Mouse (Mus musculus) MEL (cell line): ENCODE results near the gene Stx3. TPM values are rescaled to one million over a fixed set of nuclear protein-coding genes. Genes with fewer than 3 reads are reported as not detected.
A peak's percentile ranks its signal among the peaks of the same experiment; 100 is the strongest.

Experiments
- DNase-seq: peaks from one replicate; pipeline ENCODE4 v3.0.0; 2011; ENCODE audit warnings: low read depth, low spot score
- H3K27ac ChIP-seq: 2 replicates; pipeline ENCODE4 v1.5.1; 2012; ENCODE audit warnings: low read depth, mild to moderate bottlenecking, control low read depth, low read length, moderate library complexity; ENCODE audit not compliant: control insufficient read depth
- H3K27me3 ChIP-seq, 2 experiments: fragments of 150-350 bp in 1 of 2; sonication (generic) in 1 of 2; 2 replicates each; pipeline ENCODE4 v1.6.1; 2012; ENCODE audit warnings: low read length in 2 of 2, mild to moderate bottlenecking in 2 of 2, improper control_type of control experiment in 1 of 2, moderate library complexity in 1 of 2; ENCODE audit not compliant: insufficient read depth in 2 of 2, control insufficient read depth in 1 of 2
- H3K36me3 ChIP-seq, 2 experiments: 2 replicates each; pipeline ENCODE4 v1.6.1; 2012 to 2014; ENCODE audit warnings: low read length in 2 of 2, improper control_type of control experiment in 1 of 2, inconsistent platforms in 1 of 2, mild to moderate bottlenecking in 1 of 2; ENCODE audit not compliant: insufficient read depth in 2 of 2, control insufficient read depth in 1 of 2
- H3K4me1 ChIP-seq, 2 experiments: fragments of 150-350 bp in 1 of 2; sonication (generic) in 1 of 2; 2 replicates each; pipeline ENCODE4 v1.6.1; 2012; ENCODE audit warnings: low read length in 2 of 2, improper control_type of control experiment in 1 of 2, mild to moderate bottlenecking in 1 of 2; ENCODE audit not compliant: insufficient read depth in 2 of 2, control insufficient read depth in 1 of 2
- H3K4me3 ChIP-seq, 2 experiments: fragments of 150-350 bp in 1 of 2; sonication (generic) in 1 of 2; 2 replicates each; pipeline ENCODE4 v1.5.1; 2012; ENCODE audit warnings: low read depth in 2 of 2, low read length in 2 of 2, mild to moderate bottlenecking in 2 of 2, moderate library complexity in 2 of 2, control low read depth in 1 of 2, improper control_type of control experiment in 1 of 2; ENCODE audit not compliant: control insufficient read depth in 1 of 2, insufficient read depth in 1 of 2
- H3K79me2 ChIP-seq: 2 replicates; pipeline ENCODE4 v1.6.1; 2012; ENCODE audit warnings: mild to moderate bottlenecking, low read length, moderate library complexity; ENCODE audit not compliant: control insufficient read depth, poor library complexity, insufficient read depth
- H3K9ac ChIP-seq: 2 replicates; pipeline ENCODE4 v1.6.1; 2012; ENCODE audit warnings: low read depth, mild to moderate bottlenecking, control low read depth, low read length, moderate library complexity; ENCODE audit not compliant: control insufficient read depth, poor library complexity, severe bottlenecking
- H3K9me3 ChIP-seq: fragments of 150-350 bp; sonication (generic); replicated peaks from 2 replicates; pipeline ENCODE4 v1.6.1; 2012; ENCODE audit warnings: mild to moderate bottlenecking, low read length, improper control_type of control experiment, moderate library complexity; ENCODE audit not compliant: insufficient read depth
- BHLHE40 ChIP-seq: IDR thresholded peaks from 2 replicates; pipeline ENCODE4 v1.6.1; 2012; ENCODE audit warnings: low read depth, mild to moderate bottlenecking, inconsistent platforms, low read length, improper control_type of control experiment, borderline replicate concordance
- CTCF ChIP-seq, 3 experiments: IDR thresholded peaks in 2 of 3; conservative IDR thresholded peaks in 1 of 3; 2 replicates each; pipeline ENCODE4 v1.5.1; 2011 to 2012; ENCODE audit warnings: low read length in 3 of 3, low read depth in 2 of 3, mild to moderate bottlenecking in 2 of 3, improper control_type of control experiment in 1 of 3, inconsistent platforms in 1 of 3, mixed read lengths in 1 of 3, moderate library complexity in 1 of 3; ENCODE audit not compliant: control insufficient read depth in 1 of 3, insufficient read depth in 1 of 3, poor library complexity in 1 of 3, severe bottlenecking in 1 of 3
- ELF1 ChIP-seq: IDR thresholded peaks from 2 replicates; pipeline ENCODE4 v1.6.1; 2014; ENCODE audit warnings: low read depth, mild to moderate bottlenecking, inconsistent platforms, low read length, improper control_type of control experiment, moderate library complexity
- ETS1 ChIP-seq: IDR thresholded peaks from 2 replicates; pipeline ENCODE4 v1.6.1; 2012; ENCODE audit warnings: low read depth, mild to moderate bottlenecking, inconsistent platforms, low read length, improper control_type of control experiment, moderate library complexity
- JUND ChIP-seq: IDR thresholded peaks from 2 replicates; pipeline ENCODE4 v1.6.1; 2011; ENCODE audit warnings: low read depth, mild to moderate bottlenecking, improper control_type of control experiment, low read length
- MAFK ChIP-seq: IDR thresholded peaks from 2 replicates; pipeline ENCODE4 v1.6.1; 2011; ENCODE audit warnings: low read depth, mild to moderate bottlenecking, low read length, improper control_type of control experiment, borderline replicate concordance
- MAZ ChIP-seq: IDR thresholded peaks from 2 replicates; pipeline ENCODE4 v1.6.1; 2012; ENCODE audit warnings: low read depth, mild to moderate bottlenecking, inconsistent platforms, low read length, improper control_type of control experiment
- MEF2A ChIP-seq: IDR thresholded peaks from 2 replicates; pipeline ENCODE4 v1.6.1; 2014; ENCODE audit warnings: low read depth, mild to moderate bottlenecking, inconsistent platforms, low read length, improper control_type of control experiment; ENCODE audit not compliant: poor library complexity, insufficient replicate concordance, severe bottlenecking; ENCODE audit errors: extremely low read depth
- MXI1 ChIP-seq: IDR thresholded peaks from 2 replicates; pipeline ENCODE4 v1.6.1; 2011; ENCODE audit warnings: mild to moderate bottlenecking, low read depth, low read length, improper control_type of control experiment
- MYC ChIP-seq: IDR thresholded peaks from 2 replicates; pipeline ENCODE4 v1.6.1; 2011; ENCODE audit warnings: low read depth, mild to moderate bottlenecking, low read length, improper control_type of control experiment, moderate library complexity
- NRF1 ChIP-seq: IDR thresholded peaks from 2 replicates; pipeline ENCODE4 v1.6.1; 2014; ENCODE audit warnings: low read depth, mild to moderate bottlenecking, inconsistent platforms, low read length, improper control_type of control experiment, moderate library complexity; ENCODE audit not compliant: poor library complexity, insufficient read depth, severe bottlenecking
- POLR2AphosphoS2 ChIP-seq: IDR thresholded peaks from 2 replicates; pipeline ENCODE4 v1.6.1; 2011; ENCODE audit warnings: low read length, improper control_type of control experiment
- POLR2AphosphoS5 ChIP-seq: IDR thresholded peaks from 2 replicates; pipeline ENCODE4 v1.6.1; 2012; ENCODE audit warnings: low read depth, borderline replicate concordance, mild to moderate bottlenecking, inconsistent platforms, low read length, moderate library complexity, mixed read lengths
- SIN3A ChIP-seq: IDR thresholded peaks from 2 replicates; pipeline ENCODE4 v1.6.1; 2012; ENCODE audit warnings: low read length, improper control_type of control experiment, inconsistent platforms
- TAL1 ChIP-seq: IDR thresholded peaks from 2 replicates; pipeline ENCODE4 v1.6.1; 2012; ENCODE audit warnings: mild to moderate bottlenecking, inconsistent platforms, low read length, moderate library complexity, mixed read lengths
- TCF12 ChIP-seq: IDR thresholded peaks from 2 replicates; pipeline ENCODE4 v1.6.1; 2014; ENCODE audit warnings: low read depth, mild to moderate bottlenecking, inconsistent platforms, low read length, improper control_type of control experiment, moderate library complexity
- UBTF ChIP-seq: IDR thresholded peaks from 2 replicates; pipeline ENCODE4 v1.6.1; 2012; ENCODE audit warnings: low read depth, mild to moderate bottlenecking, inconsistent platforms, low read length, improper control_type of control experiment, moderate library complexity, borderline replicate concordance; ENCODE audit not compliant: insufficient read depth
- USF2 ChIP-seq, 2 experiments: IDR thresholded peaks; 2 replicates each; pipeline ENCODE4 v1.6.1; 2011 to 2012; ENCODE audit warnings: improper control_type of control experiment in 2 of 2, low read length in 2 of 2, borderline replicate concordance in 1 of 2, inconsistent platforms in 1 of 2, low read depth in 1 of 2, mild to moderate bottlenecking in 1 of 2; ENCODE audit not compliant: insufficient read depth in 1 of 2
- ZC3H11A ChIP-seq: IDR thresholded peaks from 2 replicates; pipeline ENCODE4 v1.6.1; 2012; ENCODE audit warnings: low read depth, mild to moderate bottlenecking, inconsistent platforms, low read length, improper control_type of control experiment
- polyA plus RNA-seq, 2 experiments: library from polyadenylated mRNA; stranded (reverse) in 1 of 2; unstranded in 1 of 2; fragments of >175 nt in 1 of 2; fragments of >200 nt in 1 of 2; gene quantifications; 2 replicates each; pipeline versions ENCODE4 v1.2.1 to v1.2.4; 2012; ENCODE audit warnings: low replicate concordance in 2 of 2, low read depth in 1 of 2; ENCODE audit not compliant: insufficient read length in 2 of 2, insufficient read depth in 1 of 2, missing spikeins in 1 of 2
- total RNA-seq: library from RNA; depleted of rRNA; stranded (reverse); fragments of 300-350 nt; gene quantifications from 2 replicates; pipeline ENCODE4 v1.2.3, GENCODE M21; 2012

Stx3 gene
- total and polyA plus RNA-seq, 3 experiments = 0.73 to 3.0 TPM; not detected in 1

GRCm38 (mm10) chr19:11813136-11813535, 6.1 kb downstream of the Stx3 start:
- TF ChIP-seq MEF2A (no peak), MYC (no peak), TCF12 (no peak), ELF1 (no peak), ZC3H11A (no peak), POLR2AphosphoS5 (no peak), CTCF (IDR thresholded peaks at IDR 0.05 in 2 of 3, conservative IDR thresholded peaks at IDR 0.05 in 1 of 3; ENCODE audit: control insufficient read depth in 1 of 3, insufficient read depth in 1 of 3, low read depth in 2 of 3, low read length in 3 of 3, poor library complexity in 1 of 3, severe bottlenecking in 1 of 3) (no peak), POLR2AphosphoS2 (no peak), JUND (no peak), UBTF (no peak), NRF1 (no peak), MAFK (no peak), MXI1 (no peak), BHLHE40 (no peak), SIN3A (no peak), USF2 (IDR thresholded peaks at IDR 0.05; ENCODE audit: borderline replicate concordance in 1 of 2, insufficient read depth in 1 of 2, low read depth in 1 of 2, low read length in 2 of 2) (no peak), MAZ (no peak)
- no peak overlapping the region for H3K27ac ChIP-seq
- no peaks in the 10 kb centered on the region for H3K79me2 ChIP-seq
- H3K4me3 ChIP-seq = no peak overlapping the region
- H3K4me1 ChIP-seq = peaks cover 11 to 22% of the 10 kb centered on the region in 2 experiments
- peaks cover 0 to 23% of the 10 kb centered on the region in 2 experiments; a peak in 2 of 4 replicates for H3K36me3 ChIP-seq
- no peak overlapping the region for H3K9ac ChIP-seq
- no peaks in the 10 kb centered on the region for H3K9me3 ChIP-seq
- no peak for DNase-seq
- no peaks in the 10 kb centered on the region; a peak in 1 of 4 replicates for H3K27me3 ChIP-seq

- peaks cover 0 to 31% of the 10 kb centered on the region in 2 experiments; a peak in 2 of 4 replicates for H3K36me3 ChIP-seq
- H3K4me3 ChIP-seq = no peak overlapping the region
- TF ChIP-seq TAL1 = peak; percentile 19
- no peak for TF ChIP-seq JUND
- 0 out of 2 replicates have a peak, but pooled peaks have one; percentile 29 for TF ChIP-seq ETS1
- no peaks in the 10 kb centered on the region for H3K79me2 ChIP-seq
- H3K27ac ChIP-seq = no peak overlapping the region
- DNase-seq = peak; percentile 56
- no peaks in the 10 kb centered on the region; a peak in 1 of 4 replicates for H3K27me3 ChIP-seq
- no peak overlapping the region for H3K9ac ChIP-seq
- no peaks in the 10 kb centered on the region for H3K9me3 ChIP-seq
- peaks cover 13 to 32% of the 10 kb centered on the region in 2 experiments for H3K4me1 ChIP-seq
These were observed 7.4 kb downstream of the Stx3 start for GRCm38 (mm10) chr19:11811688-11812365.
